Mouse (Mus musculus): Measurements from ENCODE around the gene Erbb2. TPM values are rescaled to one million over a fixed set of nuclear protein-coding genes. Genes with fewer than 3 reads are reported as not detected.
A peak's percentile ranks its signal among the peaks of the same experiment; 100 is the strongest.
"Not testable (repeated sequence)": the region's sequence is repeated elsewhere in the genome, so short reads cannot be mapped to it uniquely, and the experiment has no call there.

Erbb2 gene
- 5.9 and 6.8 TPM in 2 replicates for total RNA-seq (2021)
- long read RNA-seq, experiment 1, full-length matches to known transcripts, result 1 of 7 reads
- long read RNA-seq, experiment 1, partial matches to known transcripts, result 3 of 7 reads
- long read RNA-seq, experiment 1, other reads (novel, unspliced or antisense), result 3 of 7 reads
- long read RNA-seq, experiment 2, partial matches to known transcripts, result 1 of 2 reads
- long read RNA-seq, experiment 2, other reads (novel, unspliced or antisense), result 1 of 2 reads

- DNase-seq, result peak; percentile 79
These were observed at the start of gene Erbb2 for GRCm38 (mm10) chr11:98412273-98412796. Gene Erbb2 (plus strand): TSS chr11:98412470.

GRCm38 (mm10) chr11:98363817-98364216, 48.5 kb upstream of the Erbb2 start:
- no peak for DNase-seq

GRCm38 (mm10) chr11:98364410-98364809, 47.9 kb upstream of the Erbb2 start:
- DNase-seq, result no peak

GRCm38 (mm10) chr11:98366290-98366689, 46.0 kb upstream of the Erbb2 start:
- no peak for DNase-seq

- DNase-seq, result no peak
These were observed 45.0 kb upstream of the Erbb2 start for GRCm38 (mm10) chr11:98367171-98367862.

- no peak for DNase-seq
These were observed 44.4 kb upstream of the Erbb2 start for GRCm38 (mm10) chr11:98367863-98368186.

- no peak for DNase-seq
These were observed 42.9 kb upstream of the Erbb2 start for GRCm38 (mm10) chr11:98369337-98369736.

GRCm38 (mm10) chr11:98370588-98370987, 41.7 kb upstream of the Erbb2 start:
- DNase-seq, result no peak

GRCm38 (mm10) chr11:98371556-98372240, 40.6 kb upstream of the Erbb2 start:
- DNase-seq, result no peak

- peak; percentile 82 for DNase-seq
These were observed 39.9 kb upstream of the Erbb2 start for GRCm38 (mm10) chr11:98372406-98372805.

GRCm38 (mm10) chr11:98373244-98373643, 39.0 kb upstream of the Erbb2 start:
- no peak for DNase-seq

- DNase-seq, result no peak
These were observed 38.0 kb upstream of the Erbb2 start for GRCm38 (mm10) chr11:98374266-98374665.

GRCm38 (mm10) chr11:98376756-98377155, 35.5 kb upstream of the Erbb2 start:
- DNase-seq, result no peak

GRCm38 (mm10) chr11:98377787-98378186, 34.5 kb upstream of the Erbb2 start:
- no peak for DNase-seq

GRCm38 (mm10) chr11:98379379-98379778, 32.9 kb upstream of the Erbb2 start:
- no peak for DNase-seq

- no peak for DNase-seq
These were observed 32.2 kb upstream of the Erbb2 start for GRCm38 (mm10) chr11:98380106-98380505.

- DNase-seq, result no peak
These were observed 30.6 kb upstream of the Erbb2 start for GRCm38 (mm10) chr11:98381651-98382050.

- DNase-seq, result not testable (repeated sequence)
These were observed 29.9 kb upstream of the Erbb2 start for GRCm38 (mm10) chr11:98382405-98382804.

- no peak for DNase-seq
These were observed 28.8 kb upstream of the Erbb2 start, which contains the start of gene Tcap for GRCm38 (mm10) chr11:98383261-98384030. Gene Tcap (plus strand): TSS chr11:98383811.

- no peak for DNase-seq
These were observed 28.1 kb upstream of the Erbb2 start for GRCm38 (mm10) chr11:98384216-98384615.

GRCm38 (mm10) chr11:98384721-98385637, 27.3 kb upstream of the Erbb2 start:
- DNase-seq, result no peak
